Mouse (Mus musculus): Measurements from ENCODE around the gene Dysf. TPM values are rescaled to one million over a fixed set of nuclear protein-coding genes. Genes with fewer than 3 reads are reported as not detected.

Gene Dysf
- total RNA-seq, 2 experiments from 2014 or later, result 3.7 to 5.8 TPM

GRCm38 (mm10) chr6:84094998-84095397 lies 86.6 kb downstream of the Dysf start:
- peak; percentile 66 to 77 for DNase-seq (ENCODE audit: extremely low spot score in 1 of 2, low spot score in 2 of 2)
- intact Hi-C loops (cut with DNase I), result loop anchor here (5.0 kb wide), 3 partner anchors 822 to 1042 kb away; partner anchors contain the start of gene Spr

GRCm38 (mm10) chr6:84095882-84096281 lies 87.5 kb downstream of the Dysf start:
- peak in 1 of 2 experiments; percentile 76 for DNase-seq (ENCODE audit: extremely low spot score in 1 of 2, low spot score in 2 of 2)
- intact Hi-C loops (cut with DNase I), result loop anchor here (2.0 to 5.0 kb wide), 3 partner anchors 495 to 921 kb away; no protein-coding TSS in a partner anchor

DNA sequence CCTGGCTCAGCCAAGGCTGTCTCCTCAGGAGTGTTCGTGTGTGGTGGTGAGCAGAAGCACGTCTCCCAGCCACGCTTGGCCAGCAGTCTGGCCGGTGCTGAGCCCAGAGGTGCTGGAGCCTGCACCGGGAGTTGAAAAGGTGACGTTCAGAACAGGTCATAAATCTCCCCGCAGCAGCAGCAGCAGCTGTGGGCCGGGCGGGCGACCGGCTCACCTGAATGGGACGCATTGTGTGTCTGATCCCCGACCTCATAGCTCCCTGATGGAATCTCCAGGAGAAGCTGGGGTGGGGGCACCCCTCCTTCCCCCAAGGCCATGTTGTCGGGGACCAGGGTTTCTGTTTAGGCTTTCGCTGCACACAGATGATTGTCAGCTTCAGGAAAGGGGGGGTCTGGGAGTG lies 93.6 kb downstream of the Dysf start:
- intact Hi-C loops (cut with DNase I), result loop anchor here (5.0 kb wide), 2 partner anchors 215 to 1020 kb away; no protein-coding TSS in a partner anchor
- no peak for DNase-seq (ENCODE audit: extremely low spot score in 1 of 2, low spot score in 2 of 2)

- intact Hi-C loops (cut with DNase I), result no loop called here
- peak; percentile 18 to 70 for DNase-seq (ENCODE audit: extremely low spot score in 1 of 2, low spot score in 2 of 2)
These were observed 97.0 kb downstream of the Dysf start for GRCm38 (mm10) chr6:84105148-84106022.

DNA sequence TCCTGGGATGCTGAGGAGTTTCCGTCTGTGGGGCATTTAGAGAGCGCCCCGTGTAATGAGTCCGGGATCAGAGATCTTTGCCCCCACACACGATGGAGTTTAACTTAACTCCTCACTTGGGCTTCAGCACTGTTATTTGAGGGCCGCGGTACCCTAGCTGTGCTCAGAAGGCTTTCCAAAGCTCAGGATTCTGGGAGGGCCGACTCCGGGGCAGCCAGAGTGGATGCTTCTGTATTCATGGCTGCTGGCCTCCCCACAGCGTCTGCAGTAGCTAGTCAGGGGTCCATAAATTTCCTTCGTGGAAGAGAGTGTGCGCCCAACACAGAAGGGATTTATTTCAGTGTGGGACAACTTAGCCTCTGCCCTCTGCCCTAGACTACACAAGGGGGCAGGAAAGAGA lies 97.7 kb downstream of the Dysf start:
- intact Hi-C loops (cut with DNase I), result no loop called here
- no peak for DNase-seq (ENCODE audit: extremely low spot score in 1 of 2, low spot score in 2 of 2)

- intact Hi-C loops (cut with DNase I), result no loop called here
- DNase-seq (ENCODE audit: extremely low spot score in 1 of 2, low spot score in 2 of 2), result no peak
These were observed 102.0 kb downstream of the Dysf start for GRCm38 (mm10) chr6:84110377-84110776.

- DNase-seq (ENCODE audit: extremely low spot score in 1 of 2, low spot score in 2 of 2), result no peak
- intact Hi-C loops (cut with DNase I), result no loop called here
These were observed 102.7 kb downstream of the Dysf start for GRCm38 (mm10) chr6:84111106-84111505.

GRCm38 (mm10) chr6:84119731-84120530 lies 111.5 kb downstream of the Dysf start:
- no peak for DNase-seq (ENCODE audit: extremely low spot score in 1 of 2, low spot score in 2 of 2)
- intact Hi-C loops (cut with DNase I), result no loop called here

DNA sequence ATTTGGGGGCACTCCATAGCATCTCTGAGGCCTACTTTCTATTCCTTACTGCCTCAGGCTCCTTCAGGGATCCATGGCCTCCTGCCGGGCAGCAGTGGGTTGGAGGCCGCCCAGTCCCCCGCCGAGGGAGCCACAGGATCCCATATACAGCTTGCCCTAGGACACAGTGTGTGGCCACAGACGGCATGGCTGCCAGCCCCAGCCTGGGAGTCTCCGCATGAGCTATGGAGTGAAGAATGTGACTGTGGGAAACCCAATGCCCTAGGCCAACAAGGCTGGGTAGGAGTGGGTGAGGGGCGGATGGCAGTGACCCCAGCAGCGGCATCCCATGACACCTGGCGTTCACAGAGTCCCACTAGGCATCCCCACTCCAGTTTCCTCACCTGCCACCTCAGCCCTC lies 116.2 kb downstream of the Dysf start:
- no peak for DNase-seq (ENCODE audit: extremely low spot score in 1 of 2, low spot score in 2 of 2)
- intact Hi-C loops (cut with DNase I), result no loop called here

- intact Hi-C loops (cut with DNase I), result no loop called here
- DNase-seq (ENCODE audit: extremely low spot score in 1 of 2, low spot score in 2 of 2), result no peak
These were observed 116.7 kb downstream of the Dysf start for GRCm38 (mm10) chr6:84125101-84125500.

DNA sequence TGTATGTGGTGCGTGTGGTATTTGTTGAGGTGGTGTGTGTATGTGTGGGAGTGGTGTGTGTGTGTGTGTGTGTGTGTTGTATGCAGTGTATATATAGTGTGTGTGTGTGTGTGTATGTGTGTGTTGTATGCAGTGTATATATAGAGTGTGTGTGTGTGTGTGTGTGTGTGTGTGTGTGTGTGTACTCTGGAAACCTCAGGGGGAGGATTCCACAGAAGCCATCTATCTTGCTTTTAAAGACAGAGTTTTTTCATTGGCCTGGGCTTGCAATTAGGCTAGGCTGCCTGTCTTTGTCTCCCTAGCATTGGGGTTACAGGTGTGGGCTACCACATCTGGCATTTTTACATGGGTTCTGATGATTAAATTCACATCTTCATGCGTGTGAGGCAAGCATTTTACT lies 119.8 kb downstream of the Dysf start:
- DNase-seq (ENCODE audit: extremely low spot score in 1 of 2, low spot score in 2 of 2), result no peak
- intact Hi-C loops (cut with DNase I), result no loop called here

- intact Hi-C loops (cut with DNase I), result no loop called here
- DNase-seq (ENCODE audit: extremely low spot score in 1 of 2, low spot score in 2 of 2), result no peak
These were observed 122.5 kb downstream of the Dysf start for GRCm38 (mm10) chr6:84130867-84131266.

DNA sequence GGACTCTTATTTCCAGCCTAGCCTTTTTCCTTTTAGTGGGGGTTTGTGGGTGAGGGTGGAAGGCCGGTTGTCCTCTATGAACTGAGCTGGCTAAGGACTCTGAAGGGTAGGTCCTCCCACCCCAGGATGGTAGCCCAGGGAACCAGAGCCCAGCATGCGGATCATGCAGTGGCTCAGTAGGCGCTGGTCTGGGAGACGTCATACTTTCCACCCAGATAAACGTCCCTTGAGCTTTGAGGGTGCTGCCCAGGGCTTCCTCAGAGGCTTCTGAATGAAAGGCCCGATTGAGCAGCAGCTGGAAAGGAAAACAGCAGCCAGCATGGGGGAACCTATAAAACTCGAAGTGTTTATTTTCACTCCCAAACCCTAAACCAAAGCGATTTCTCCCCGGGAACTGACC lies 123.1 kb downstream of the Dysf start:
- intact Hi-C loops (cut with DNase I), result no loop called here
- no peak for DNase-seq (ENCODE audit: extremely low spot score in 1 of 2, low spot score in 2 of 2)

DNA sequence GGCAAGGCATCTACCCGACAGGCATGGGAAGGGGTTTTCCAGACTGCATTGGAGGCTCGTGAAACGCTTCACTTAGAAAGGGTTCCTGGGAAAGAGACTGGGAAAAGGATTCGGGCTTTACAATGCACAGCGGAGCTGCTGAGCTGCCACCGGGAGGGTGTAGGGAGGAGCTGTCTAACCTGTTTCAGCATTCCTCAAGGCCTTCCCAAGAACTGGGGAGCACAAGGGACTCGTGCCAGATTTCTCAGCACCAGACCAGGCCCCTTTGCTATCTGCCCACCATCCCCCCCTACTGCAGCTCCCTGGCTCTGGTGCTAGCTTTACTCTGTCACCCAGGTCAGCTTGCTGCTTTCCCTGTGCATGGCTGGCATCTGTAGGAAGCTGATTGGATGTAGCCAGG lies 124.7 kb downstream of the Dysf start:
- DNase-seq (ENCODE audit: extremely low spot score in 1 of 2, low spot score in 2 of 2), result no peak
- intact Hi-C loops (cut with DNase I), result no loop called here

- no peak for DNase-seq (ENCODE audit: extremely low spot score in 1 of 2, low spot score in 2 of 2)
- intact Hi-C loops (cut with DNase I), result no loop called here
These were observed 125.8 kb downstream of the Dysf start for GRCm38 (mm10) chr6:84133996-84134721.

DNA sequence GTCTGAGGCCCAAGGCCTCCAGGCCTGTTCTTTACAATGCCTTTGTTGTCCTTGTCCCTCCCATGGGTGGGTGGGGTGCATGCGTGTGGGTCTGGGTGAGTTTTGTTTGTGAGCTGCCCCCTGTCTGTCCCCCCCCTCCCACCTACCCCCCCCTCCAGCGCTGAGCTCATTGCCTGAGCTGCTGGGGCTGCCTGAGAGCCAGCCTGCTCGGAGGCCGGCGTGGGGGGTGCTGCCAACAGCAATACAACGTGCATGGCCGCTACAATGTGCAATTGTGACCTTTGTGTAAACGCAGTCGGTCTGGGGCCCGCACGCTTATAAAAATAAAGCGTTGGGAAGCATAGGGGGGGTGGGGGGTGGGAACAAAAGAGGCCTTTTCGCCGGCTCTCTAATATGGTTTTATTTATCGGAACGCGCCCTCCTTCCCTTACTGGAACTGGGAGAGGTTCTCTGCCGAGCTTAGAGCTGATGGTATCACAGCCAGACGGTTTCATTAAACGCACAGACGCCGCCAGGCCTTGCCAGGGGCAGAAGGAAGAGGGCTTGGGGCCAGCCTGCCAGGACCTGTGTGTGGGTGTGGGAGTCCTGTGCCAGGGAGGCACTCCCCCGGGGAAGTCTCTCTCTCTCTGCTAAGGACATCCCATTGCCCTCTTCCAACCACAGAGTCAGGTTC lies 126.5 kb downstream of the Dysf start:
- intact Hi-C loops (cut with DNase I), result no loop called here
- DNase-seq (ENCODE audit: extremely low spot score in 1 of 2, low spot score in 2 of 2), result peak in 1 of 2 experiments; percentile 47

DNA sequence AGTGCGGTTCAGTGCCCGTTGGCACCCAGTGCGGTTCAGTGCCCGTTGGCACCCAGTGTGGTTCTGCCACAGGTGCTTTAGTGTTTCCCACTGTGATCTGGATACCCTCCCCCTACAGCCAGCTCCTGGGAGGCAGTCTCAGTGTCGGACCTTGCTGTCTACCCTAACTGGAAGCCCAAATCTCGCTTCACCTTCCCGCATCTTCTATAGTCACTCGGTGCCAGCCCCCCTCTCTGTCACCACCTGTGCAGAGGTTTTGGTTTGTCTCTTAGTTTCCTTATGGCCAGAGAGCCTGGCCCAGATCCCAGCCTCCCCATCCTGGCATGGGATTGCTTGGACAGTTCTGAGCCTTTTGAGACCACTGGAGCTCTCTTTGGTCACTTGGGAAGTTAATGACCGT lies 127.3 kb downstream of the Dysf start:
- intact Hi-C loops (cut with DNase I), result no loop called here
- no peak for DNase-seq (ENCODE audit: extremely low spot score in 1 of 2, low spot score in 2 of 2)

GRCm38 (mm10) chr6:84136345-84136744 lies 128.0 kb downstream of the Dysf start:
- intact Hi-C loops (cut with DNase I), result no loop called here
- no peak for DNase-seq (ENCODE audit: extremely low spot score in 1 of 2, low spot score in 2 of 2)

DNA sequence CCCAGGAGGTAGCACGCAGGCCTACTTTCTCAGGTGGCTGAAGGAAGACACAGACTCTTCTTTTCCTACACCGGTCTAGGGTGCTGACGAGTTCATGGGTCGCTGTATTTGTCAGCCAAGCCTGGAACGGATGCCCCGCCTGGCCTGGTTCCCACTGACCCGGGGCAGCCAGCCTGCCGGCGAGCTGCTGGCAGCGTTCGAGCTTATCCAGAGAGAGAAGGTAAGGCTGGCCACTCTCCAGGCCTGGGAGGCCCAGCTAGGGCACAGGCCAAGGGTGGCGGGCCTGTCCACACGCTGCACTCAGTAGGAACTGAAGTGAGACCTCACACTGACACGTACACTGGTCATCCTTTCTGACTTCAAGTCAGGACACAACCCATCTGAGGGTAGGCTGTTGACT lies 131.5 kb downstream of the Dysf start:
- intact Hi-C loops (cut with DNase I), result no loop called here
- peak in 1 of 2 experiments; percentile 53 for DNase-seq (ENCODE audit: extremely low spot score in 1 of 2, low spot score in 2 of 2)
